Mouse (Mus musculus) G1E-ER4 (cell line): ENCODE measurements around the gene Smap1. TPM values are rescaled to one million over a fixed set of nuclear protein-coding genes. Genes with fewer than 3 reads are reported as not detected.

ENCODE experiments used
- GATA1 ChIP-seq: IDR thresholded peaks from one replicate; pipeline ENCODE4 v1.8.0; 2012; ENCODE audit warnings: low read length, inconsistent platforms
- polyA plus RNA-seq: library from polyadenylated mRNA; stranded (reverse); fragments of >175 nt; gene quantifications from 2 replicates; pipeline ENCODE4 v1.2.3, GENCODE M21; 2012

Gene Smap1
- polyA plus RNA-seq: 39.8 and 50.7 TPM in 2 replicates

GRCm38 (mm10) chr1:23921711-23922529 is at the start of gene Smap1:
Gene Smap1 (minus strand): TSS chr1:23922317.
- no peak for TF ChIP-seq GATA1

GRCm38 (mm10) chr1:23968027-23968725 is 46.1 kb upstream of the Smap1 start:
- TF ChIP-seq GATA1: no peak

- TF ChIP-seq GATA1: no peak
These were observed 44.1 kb upstream of the Smap1 start for GRCm38 (mm10) chr1:23966226-23966625.

GRCm38 (mm10) chr1:23959415-23959732 is 37.3 kb upstream of the Smap1 start:
- no peak for TF ChIP-seq GATA1

GRCm38 (mm10) chr1:23958668-23959414 is 36.7 kb upstream of the Smap1 start:
- no peak for TF ChIP-seq GATA1

- TF ChIP-seq GATA1: no peak
These were observed 36.0 kb upstream of the Smap1 start for GRCm38 (mm10) chr1:23958101-23958500.

- TF ChIP-seq GATA1: no peak
These were observed 33.4 kb upstream of the Smap1 start for GRCm38 (mm10) chr1:23955539-23955938.

GRCm38 (mm10) chr1:23953921-23954320 is 31.8 kb upstream of the Smap1 start:
- no peak for TF ChIP-seq GATA1

- TF ChIP-seq GATA1: no peak
These were observed 26.9 kb upstream of the Smap1 start for GRCm38 (mm10) chr1:23948778-23949699.

GRCm38 (mm10) chr1:23948290-23948689 is 26.2 kb upstream of the Smap1 start:
- no peak for TF ChIP-seq GATA1

GRCm38 (mm10) chr1:23944076-23944475 is 22.0 kb upstream of the Smap1 start:
- TF ChIP-seq GATA1: no peak

- no peak for TF ChIP-seq GATA1
These were observed 21.2 kb upstream of the Smap1 start for GRCm38 (mm10) chr1:23943146-23943940.

- no peak for TF ChIP-seq GATA1
These were observed 13.3 kb upstream of the Smap1 start for GRCm38 (mm10) chr1:23935408-23935762.

GRCm38 (mm10) chr1:23934669-23935407 is 12.7 kb upstream of the Smap1 start:
- TF ChIP-seq GATA1: no peak
